Mouse (Mus musculus) lung, adult 2 months (tissue): Measurements from ENCODE around the gene Cd81. TPM values are rescaled to one million over a fixed set of nuclear protein-coding genes. Genes with fewer than 3 reads are reported as not detected.

Source experiments
- DNase-seq: peaks from one replicate; pipeline ENCODE4 v3.0.0; 2022
- H3K4me1 ChIP-seq: fragments of 200-500 bp; 2 replicates; pipeline ENCODE4 v1.6.1; 2011; ENCODE audit warnings: low read length; ENCODE audit not compliant: control insufficient read depth, insufficient read depth
- H3K4me3 ChIP-seq: fragments of 200-500 bp; replicated peaks from 2 replicates; pipeline ENCODE3; 2011; ENCODE audit warnings: low read depth, mild to moderate bottlenecking, control low read depth, low read length; ENCODE audit errors: extremely low read depth
- CTCF ChIP-seq: fragments of 200-500 bp; IDR thresholded peaks from 2 replicates; pipeline ENCODE4 v1.5.1; 2011; ENCODE audit warnings: mild to moderate bottlenecking, low read length, control low read depth; ENCODE audit not compliant: insufficient read depth
- POLR2A ChIP-seq: fragments of 200-500 bp; IDR thresholded peaks from 2 replicates; pipeline ENCODE4 v1.6.1; 2011; ENCODE audit warnings: low read depth, mild to moderate bottlenecking, control low read depth, low read length, borderline replicate concordance; ENCODE audit errors: extremely low read depth
- WGBS: fragments of 180-500 bp; shearing (Covaris S2); methylation state at CpG from one replicate; pipeline ENCODE4 v1.1.7; 2018; 5-methylcytosine and 5-hydroxymethylcytosine counted together
- polyA plus RNA-seq: library from polyadenylated mRNA; depleted of rRNA; stranded (reverse); fragments of >200 nt; gene quantifications from 2 replicates; pipeline ENCODE4 v1.2.3, GENCODE M21; 2012; rRNA removed

Gene Cd81
- polyA plus RNA-seq = 575 and 614 TPM in 2 replicates

DNA sequence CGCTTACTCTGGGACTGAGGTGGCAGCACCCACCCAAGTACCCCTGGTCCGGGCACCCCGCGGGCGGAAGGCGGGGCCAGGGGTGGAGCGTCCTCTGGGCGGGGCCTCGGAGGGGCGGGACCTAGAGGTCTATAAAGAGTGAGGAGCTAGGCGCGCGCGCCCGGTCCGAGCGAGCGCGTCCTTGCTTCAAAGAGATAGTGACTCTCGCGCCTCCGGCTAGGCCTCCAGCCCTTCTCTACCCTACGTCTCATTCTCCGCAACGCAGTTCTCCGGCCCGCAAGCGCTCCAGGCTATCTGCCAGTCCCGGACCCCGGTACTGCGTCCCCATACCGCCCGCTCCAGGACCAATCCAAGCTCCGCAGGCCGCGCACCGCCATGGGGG is at the start of gene Cd81:
Gene Cd81, plus strand, starts transcription at position 114 of the 382 bp plus-strand sequence.
- peaks cover 20% of the 10 kb centered on the region for H3K4me1 ChIP-seq
- peak within 1 kb of the TSS; percentile 91 for H3K4me3 ChIP-seq
- DNase-seq = peak; percentile 88
- TF ChIP-seq CTCF = no peak
- peak; percentile 96 for TF ChIP-seq POLR2A
- WGBS = under 1% methylated on average over 37 of the region's 37 CpGs

GRCm38 (mm10) chr7:143004727-143005343 is 47.7 kb upstream of the Cd81 start, which contains the start of gene Tspan32:
Gene Tspan32, plus strand, starts transcription at chr7:143005046.
- H3K4me3 ChIP-seq = peak within 1 kb of the TSS; percentile 34
- no peak for TF ChIP-seq POLR2A
- no peak for TF ChIP-seq CTCF
- 64% methylated on average over 4 of the region's 4 CpGs for WGBS
- peaks cover 20% of the 10 kb centered on the region for H3K4me1 ChIP-seq
- no peak for DNase-seq

DNA sequence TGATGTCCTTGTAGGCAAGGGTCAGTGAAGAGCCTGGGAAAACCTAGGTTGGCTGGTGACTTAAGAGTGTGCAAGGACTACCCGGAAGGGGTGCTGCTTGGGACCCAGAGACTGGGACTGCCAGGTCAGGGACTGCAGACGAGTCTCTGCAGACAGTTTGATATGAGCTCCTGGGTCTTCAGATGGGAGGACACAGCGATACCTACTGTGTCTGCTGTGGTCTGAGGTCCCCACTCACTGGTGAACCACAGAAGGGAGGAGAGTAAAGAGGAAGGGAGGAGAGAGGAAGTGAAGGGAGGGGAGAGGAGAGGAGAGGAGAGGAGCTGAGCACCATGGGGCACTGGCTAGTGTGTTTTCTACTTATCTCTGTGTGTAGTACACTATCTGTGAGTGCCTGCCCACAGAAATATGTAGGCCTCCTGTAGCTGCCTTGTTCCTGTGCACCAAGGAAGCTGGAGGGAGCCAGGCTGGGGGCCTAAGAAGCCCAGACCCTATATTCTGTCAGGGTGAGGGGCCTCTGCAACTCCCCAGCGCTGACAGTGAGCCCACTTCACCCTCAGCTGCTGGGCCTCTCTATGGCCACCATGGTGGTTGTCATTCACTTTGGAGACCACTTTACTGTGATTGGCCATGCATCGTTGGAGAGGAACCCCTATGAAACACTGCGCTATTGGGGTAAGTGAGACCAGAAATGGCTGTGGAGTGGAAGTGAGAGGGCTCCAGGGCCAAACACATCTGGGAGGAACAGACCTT is 47.0 kb upstream of the Cd81 start:
- Histone ChIP-seq H3K4me1 (peaks cover 23% of the 10 kb centered on the region), H3K4me3 (peak overlapping the region; percentile 34)
- TF ChIP-seq POLR2A (peak; percentile 20; the same call in 1 of the 2 replicates), CTCF (no peak)
- DNase-seq = no peak
- 74% methylated on average over 6 of the region's 6 CpGs for WGBS

DNA sequence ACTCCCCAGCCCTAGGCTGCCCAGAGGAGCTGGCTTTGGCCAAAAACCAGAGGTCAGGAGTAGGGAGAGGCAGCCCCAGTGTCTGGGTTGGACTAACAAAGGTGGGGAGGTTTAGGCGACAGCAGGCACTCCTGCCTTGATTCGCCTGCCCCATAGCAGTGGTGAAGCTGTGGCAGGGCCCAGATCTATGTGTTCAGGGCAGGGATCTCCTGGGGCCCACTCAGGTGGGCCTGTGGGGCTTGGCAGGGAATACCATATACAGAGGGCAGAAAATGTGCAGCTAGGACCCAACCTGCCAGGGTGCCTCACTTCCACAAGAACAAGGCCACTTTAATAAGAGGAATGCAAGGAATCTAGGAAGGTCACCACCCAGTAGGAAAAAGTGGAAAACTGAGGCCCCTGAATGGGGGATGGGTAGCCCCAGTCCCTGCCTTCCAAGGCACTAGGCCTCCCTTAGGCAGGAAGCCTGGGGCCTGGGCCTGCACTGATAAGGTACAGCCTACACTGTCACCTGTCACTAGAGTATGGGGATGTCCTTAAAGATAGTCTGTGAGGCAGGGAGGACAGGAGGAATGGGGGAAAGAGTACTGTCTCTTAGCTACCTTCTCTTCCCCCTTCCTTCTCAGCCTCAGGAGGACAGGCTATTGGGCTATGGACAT is 46.3 kb upstream of the Cd81 start:
- Histone ChIP-seq H3K4me1 (peaks cover 23% of the 10 kb centered on the region), H3K4me3 (peak overlapping the region; percentile 27)
- DNase-seq = no peak
- WGBS = 75% methylated on average over 2 of the region's 2 CpGs
- no peak for TF ChIP-seq POLR2A
- no peak for TF ChIP-seq CTCF

DNA sequence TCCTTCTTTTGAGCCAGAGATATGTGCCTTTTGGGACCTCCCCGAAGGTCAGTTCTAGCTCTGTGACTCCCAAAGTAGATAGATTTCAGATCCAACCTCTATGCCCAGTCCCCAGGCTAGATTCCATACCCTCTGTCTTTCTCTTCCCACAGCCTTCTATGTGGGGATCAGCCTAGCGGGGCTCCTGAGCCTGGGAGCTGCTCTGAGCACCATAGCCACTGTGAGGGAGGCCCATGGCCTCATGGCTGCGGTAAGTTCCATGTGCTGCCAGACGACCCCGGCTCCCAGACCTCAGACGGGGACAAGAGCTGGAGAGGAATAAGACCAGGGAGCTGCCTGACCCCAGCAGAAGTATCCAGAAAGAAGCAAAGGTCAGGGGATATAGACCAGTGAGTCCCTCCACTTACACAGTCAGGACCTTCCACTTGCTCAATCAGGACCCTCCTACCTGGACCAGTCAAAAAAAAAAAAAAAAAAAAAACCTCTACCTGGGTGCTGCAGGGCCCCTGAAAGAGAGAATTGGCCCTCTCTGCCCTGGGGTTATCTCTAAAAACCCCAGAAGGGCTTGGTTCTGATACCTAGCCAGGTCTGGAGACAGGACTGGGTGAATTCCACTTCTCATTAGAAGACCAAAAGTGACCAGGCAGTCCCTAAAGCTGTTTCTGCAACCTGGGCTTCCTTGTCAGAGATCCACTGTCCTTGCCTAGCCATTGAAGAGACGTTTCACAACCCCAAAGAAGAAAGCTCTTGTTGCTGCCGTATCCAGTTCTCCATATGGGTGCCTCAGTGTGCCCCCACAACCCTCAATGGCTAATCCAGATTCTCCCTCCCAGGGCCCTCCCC is 45.6 kb upstream of the Cd81 start:
- Histone ChIP-seq H3K4me1 (peaks cover 23% of the 10 kb centered on the region), H3K4me3 (no peak overlapping the region)
- TF ChIP-seq POLR2A (no peak), CTCF (no peak)
- DNase-seq = no peak
- 82% methylated on average over 8 of the region's 8 CpGs for WGBS

GRCm38 (mm10) chr7:143007599-143008369 is 44.8 kb upstream of the Cd81 start:
- WGBS = 31% methylated on average over 17 of the region's 17 CpGs
- peak overlapping the region; percentile 1 for H3K4me3 ChIP-seq
- no peak for TF ChIP-seq POLR2A
- TF ChIP-seq CTCF = peak; percentile 93
- peak; percentile 93 for DNase-seq
- peaks cover 23% of the 10 kb centered on the region for H3K4me1 ChIP-seq

DNA sequence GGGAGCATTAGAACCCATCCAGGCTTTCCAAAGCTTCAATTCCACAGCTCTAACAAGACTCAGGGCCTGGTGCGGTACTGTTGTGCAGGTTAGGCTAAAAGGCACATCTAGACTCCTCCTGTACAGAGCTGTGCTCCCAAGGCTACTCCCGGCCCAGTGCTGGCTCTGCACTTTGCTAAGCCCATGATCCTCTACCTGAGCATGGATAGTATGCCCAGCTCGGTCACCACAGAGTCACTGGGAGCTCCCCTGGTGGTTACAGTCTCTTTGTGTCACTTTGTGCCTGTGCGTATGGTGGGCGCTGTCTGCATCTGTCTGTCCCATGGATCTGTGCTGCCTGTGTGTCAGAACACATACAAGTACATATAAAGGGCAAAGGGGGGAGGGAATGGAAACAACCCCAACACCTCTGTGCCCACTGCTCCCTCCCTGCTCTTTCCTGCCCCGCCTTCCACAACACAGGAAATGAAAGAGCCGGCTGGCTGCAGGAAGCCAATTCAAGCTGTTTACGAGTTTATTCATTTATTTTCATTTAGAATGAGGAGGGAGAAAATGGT is 44.1 kb upstream of the Cd81 start:
- 16% methylated on average over 8 of the region's 8 CpGs for WGBS
- no peak for DNase-seq
- TF ChIP-seq POLR2A (no peak), CTCF (0 out of 2 replicates have a peak, but pooled peaks have one; percentile 20)
- H3K4me3 ChIP-seq = peak overlapping the region; percentile 1
- H3K4me1 ChIP-seq = peaks cover 23% of the 10 kb centered on the region

GRCm38 (mm10) chr7:143008996-143009665 is 43.4 kb upstream of the Cd81 start:
- TF ChIP-seq POLR2A (0 out of 2 replicates have a peak, but pooled peaks have one; percentile 17), CTCF (no peak)
- no peak overlapping the region for H3K4me3 ChIP-seq
- WGBS = 18% methylated on average over 4 of the region's 4 CpGs
- no peak for DNase-seq
- H3K4me1 ChIP-seq = peaks cover 28% of the 10 kb centered on the region
